Mouse (Mus musculus) kidney, embryonic 15.5 days (tissue): Measurements from ENCODE around the gene Lbp. TPM values are rescaled to one million over a fixed set of nuclear protein-coding genes. Genes with fewer than 3 reads are reported as not detected.

ENCODE experiments used
- ATAC-seq: fragments of 200-750 bp; cut with Nextera tagmentation; replicated peaks from 2 replicates; pipeline ENCODE4 v1.8.0; 2017; ENCODE audit warnings: moderate TSS enrichment; ENCODE audit not compliant: low FRiP score
- H3K27ac ChIP-seq: fragments of 300-500 bp; sonication (generic); 2 replicates; pipeline ENCODE4 v1.5.1; 2015; ENCODE audit warnings: mild to moderate bottlenecking, inconsistent platforms
- H3K27me3 ChIP-seq: fragments of 300-500 bp; sonication (generic); 2 replicates; pipeline ENCODE4 v1.6.1; 2015; ENCODE audit warnings: inconsistent platforms
- H3K36me3 ChIP-seq: fragments of 300-500 bp; sonication (generic); 2 replicates; pipeline ENCODE4 v1.6.1; 2015; ENCODE audit warnings: inconsistent platforms
- H3K4me1 ChIP-seq: fragments of 300-500 bp; sonication (generic); 2 replicates; pipeline ENCODE4 v1.6.1; 2015; ENCODE audit warnings: inconsistent platforms
- H3K4me2 ChIP-seq: fragments of 300-500 bp; sonication (generic); 2 replicates; pipeline ENCODE4 v1.6.1; 2015; ENCODE audit warnings: moderate library complexity, mild to moderate bottlenecking, inconsistent platforms
- H3K4me3 ChIP-seq: fragments of 300-500 bp; sonication (generic); replicated peaks from 2 replicates; pipeline ENCODE4 v1.5.1; 2015; ENCODE audit warnings: mild to moderate bottlenecking, inconsistent platforms
- H3K9ac ChIP-seq: fragments of 300-500 bp; sonication (generic); 2 replicates; pipeline ENCODE4 v1.6.1; 2015; ENCODE audit warnings: mild to moderate bottlenecking, inconsistent platforms
- H3K9me3 ChIP-seq: fragments of 300-500 bp; sonication (generic); replicated peaks from 2 replicates; pipeline ENCODE4 v1.6.1; 2016; ENCODE audit warnings: inconsistent platforms
- WGBS: fragments of 180-500 bp; shearing (Covaris S2); methylation state at CpG from one replicate; pipeline ENCODE4 v1.1.7; 2015; ENCODE audit warnings: mixed read lengths; 5-methylcytosine and 5-hydroxymethylcytosine counted together
- polyA plus RNA-seq: library from polyadenylated mRNA; unstranded; fragments of >200 nt; fragmentation: Nextera tagmentation; extraction: Ambion mirVana; gene quantifications from 2 replicates; pipeline ENCODE4 v1.2.1, GENCODE M21; 2015

Gene Lbp
- polyA plus RNA-seq, 1 experiment from 2014 or later, result 27.2 TPM

GRCm38 (mm10) chr2:158316371-158316770, 10.1 kb downstream of the Lbp start:
- Histone ChIP-seq H3K27me3 (no peaks in the 10 kb centered on the region), H3K36me3 (0 out of 2 replicates have a peak, but pooled peaks cover 4% of the 10 kb centered on the region), H3K4me1 (peaks cover 3% of the 10 kb centered on the region), H3K9ac (no peak overlapping the region), H3K4me2 (no peak overlapping the region), H3K27ac (no peak overlapping the region), H3K4me3 (no peak overlapping the region), H3K9me3 (no peaks in the 10 kb centered on the region)
- ATAC-seq, result 0 out of 2 replicates have a peak, but pooled peaks have one; percentile 10
- WGBS, result 66% methylated on average over 8 of the region's 8 CpGs

DNA sequence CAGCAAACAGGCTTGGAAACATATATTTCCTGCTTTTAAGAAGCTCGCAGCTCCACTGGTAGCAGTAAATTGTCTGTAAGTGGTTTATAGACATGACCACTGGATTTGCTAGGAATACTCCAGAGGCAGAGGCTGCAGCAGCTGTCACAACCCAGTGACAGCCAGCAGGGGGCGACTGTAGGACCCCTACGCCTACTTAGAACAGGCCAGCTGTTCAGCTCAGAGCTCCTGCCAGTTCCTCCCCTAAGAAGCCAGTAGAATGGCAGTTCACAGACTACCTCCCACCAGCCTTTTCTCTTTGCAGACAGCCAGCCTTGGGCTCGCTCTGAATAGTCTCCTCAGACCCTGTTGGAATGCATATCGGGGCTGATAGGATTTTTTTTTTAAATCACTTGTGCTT, 10.7 kb downstream of the Lbp start:
- Histone ChIP-seq H3K4me2 (no peak overlapping the region), H3K27ac (no peak overlapping the region), H3K36me3 (0 out of 2 replicates have a peak, but pooled peaks cover 9% of the 10 kb centered on the region), H3K4me1 (peaks cover 3% of the 10 kb centered on the region), H3K4me3 (no peak overlapping the region), H3K27me3 (no peaks in the 10 kb centered on the region), H3K9ac (no peak overlapping the region), H3K9me3 (no peaks in the 10 kb centered on the region)
- WGBS, result 14% methylated on average over 5 of the region's 5 CpGs
- ATAC-seq, result peak; percentile 64; the same call in 1 of the 2 replicates

GRCm38 (mm10) chr2:158321596-158321995, 15.3 kb downstream of the Lbp start:
- H3K27ac ChIP-seq, result no peak overlapping the region
- no peak for ATAC-seq

DNA sequence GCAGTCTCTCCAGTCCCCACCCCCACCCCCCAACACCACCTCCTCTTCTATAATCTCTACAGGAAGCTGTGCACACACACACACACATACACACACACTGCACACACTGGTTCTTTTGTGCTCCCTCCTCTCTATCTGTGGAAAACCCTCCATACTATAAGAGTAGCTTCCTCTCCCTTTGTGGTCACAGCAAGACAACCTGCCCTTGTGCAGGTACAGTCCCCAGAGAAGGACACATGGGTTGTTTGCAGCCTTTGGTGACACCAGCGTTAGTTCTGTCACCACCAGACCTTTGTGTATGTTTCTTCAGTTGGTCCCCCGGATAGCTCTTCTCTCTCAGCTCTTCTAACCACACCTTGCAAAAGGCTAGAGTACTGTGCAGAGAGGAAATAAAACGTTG, 16.6 kb downstream of the Lbp start:
- H3K4me1 ChIP-seq, result no peaks in the 10 kb centered on the region
- H3K9ac ChIP-seq, result no peak overlapping the region
- WGBS, result 75% methylated on average over 3 of the region's 3 CpGs
- H3K4me2 ChIP-seq, result no peak overlapping the region
- no peaks in the 10 kb centered on the region for H3K9me3 ChIP-seq
- 0 out of 2 replicates have a peak, but pooled peaks cover 14% of the 10 kb centered on the region for H3K36me3 ChIP-seq
- no peak for ATAC-seq
- no peak overlapping the region for H3K27ac ChIP-seq
- no peaks in the 10 kb centered on the region for H3K27me3 ChIP-seq
- no peak overlapping the region for H3K4me3 ChIP-seq

More at GRCm38 (mm10) chr2:158321596-158321995, 15.3 kb downstream of the Lbp start:
- Histone ChIP-seq H3K9ac (no peak overlapping the region), H3K4me2 (no peak overlapping the region), H3K4me1 (no peaks in the 10 kb centered on the region), H3K27me3 (no peaks in the 10 kb centered on the region), H3K36me3 (0 out of 2 replicates have a peak, but pooled peaks cover 14% of the 10 kb centered on the region), H3K9me3 (no peaks in the 10 kb centered on the region), H3K4me3 (no peak overlapping the region)
- WGBS, result 91% methylated on average over 6 of the region's 6 CpGs

DNA sequence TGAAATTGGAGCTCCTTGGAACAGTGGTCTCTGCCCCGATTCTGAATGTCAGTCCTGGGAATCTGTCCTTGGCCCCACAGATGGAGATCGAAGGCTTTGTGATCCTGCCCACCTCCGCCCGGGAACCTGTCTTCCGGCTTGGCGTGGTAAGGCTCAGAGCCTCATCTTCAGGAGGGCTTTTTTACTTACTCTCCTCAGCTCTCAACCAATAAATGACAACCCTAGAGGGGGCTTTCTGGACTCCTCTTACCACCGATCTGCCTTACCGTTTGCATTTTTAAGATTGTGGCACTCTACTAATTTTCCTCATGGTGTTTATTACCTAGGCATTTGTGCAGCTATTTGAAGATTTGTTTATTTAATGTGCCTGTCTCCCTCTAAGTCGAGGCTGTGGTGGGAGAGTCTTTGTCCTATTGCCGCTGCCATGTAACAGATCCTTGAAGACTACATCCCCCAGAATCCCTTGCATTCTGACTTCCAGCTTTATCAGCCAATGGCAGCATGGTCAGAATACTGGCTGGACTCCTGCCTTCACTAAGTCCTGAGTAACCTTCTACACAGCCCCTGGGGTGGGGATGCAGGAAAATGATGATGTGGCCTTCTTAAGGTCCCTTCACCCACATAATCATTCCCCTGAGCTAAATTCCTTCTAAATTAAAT, 18.4 kb downstream of the Lbp start:
- no peak overlapping the region for H3K4me2 ChIP-seq
- 51% methylated on average over 10 of the region's 10 CpGs for WGBS
- ATAC-seq, result 0 out of 2 replicates have a peak, but pooled peaks have one; percentile 54
- H3K27me3 ChIP-seq, result no peaks in the 10 kb centered on the region
- H3K9ac ChIP-seq, result no peak overlapping the region
- H3K4me3 ChIP-seq, result no peak overlapping the region
- H3K27ac ChIP-seq, result no peak overlapping the region
- no peaks in the 10 kb centered on the region for H3K9me3 ChIP-seq
- H3K36me3 ChIP-seq, result 0 out of 2 replicates have a peak, but pooled peaks cover 14% of the 10 kb centered on the region
- no peaks in the 10 kb centered on the region for H3K4me1 ChIP-seq

GRCm38 (mm10) chr2:158325609-158326008, 19.3 kb downstream of the Lbp start:
- H3K27me3 ChIP-seq, result no peaks in the 10 kb centered on the region
- H3K4me2 ChIP-seq, result no peak overlapping the region
- no peak for ATAC-seq
- WGBS, result 76% methylated on average over 8 of the region's 8 CpGs
- H3K36me3 ChIP-seq, result 0 out of 2 replicates have a peak, but pooled peaks cover 14% of the 10 kb centered on the region
- no peak overlapping the region for H3K4me3 ChIP-seq
- no peak overlapping the region for H3K27ac ChIP-seq
- H3K9ac ChIP-seq, result no peak overlapping the region
- H3K9me3 ChIP-seq, result no peaks in the 10 kb centered on the region
- no peaks in the 10 kb centered on the region for H3K4me1 ChIP-seq

DNA sequence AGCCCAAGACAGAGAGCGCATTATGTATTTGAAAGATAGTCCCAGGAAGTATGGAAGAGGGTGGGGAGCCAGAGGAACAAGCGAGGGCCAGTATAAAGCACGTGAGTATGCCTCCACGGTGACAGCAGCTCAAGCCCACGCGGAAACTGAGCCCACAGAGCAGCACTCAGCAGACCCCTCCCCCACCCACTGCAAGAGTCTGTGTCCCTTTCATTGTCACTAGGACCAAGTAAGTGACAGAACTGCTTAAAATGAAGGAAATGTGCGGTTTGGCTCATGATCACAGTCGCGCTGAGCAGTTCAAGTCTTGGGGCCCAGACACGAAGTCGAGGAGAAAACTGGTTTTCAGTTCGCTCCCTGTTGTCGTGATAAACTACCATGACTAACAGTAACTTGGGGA, 28.1 kb downstream of the Lbp start:
- H3K9ac ChIP-seq, result no peak overlapping the region
- H3K27me3 ChIP-seq, result peaks cover 3% of the 10 kb centered on the region; the same call in 1 of the 2 replicates
- no peak overlapping the region for H3K27ac ChIP-seq
- H3K4me2 ChIP-seq, result no peak overlapping the region
- WGBS, result 84% methylated on average over 13 of the region's 13 CpGs
- ATAC-seq, result no peak
- H3K9me3 ChIP-seq, result no peaks in the 10 kb centered on the region
- no peaks in the 10 kb centered on the region for H3K36me3 ChIP-seq
- H3K4me3 ChIP-seq, result no peak overlapping the region
- no peaks in the 10 kb centered on the region for H3K4me1 ChIP-seq

GRCm38 (mm10) chr2:158337698-158338097, 31.4 kb downstream of the Lbp start:
- H3K36me3 ChIP-seq, result no peaks in the 10 kb centered on the region
- H3K27me3 ChIP-seq, result peaks cover 3% of the 10 kb centered on the region; the same call in 1 of the 2 replicates
- H3K4me1 ChIP-seq, result no peaks in the 10 kb centered on the region
- no peak overlapping the region for H3K27ac ChIP-seq
- no peak for ATAC-seq
- H3K4me2 ChIP-seq, result no peak overlapping the region
- H3K9ac ChIP-seq, result no peak overlapping the region
- H3K4me3 ChIP-seq, result no peak overlapping the region
- H3K9me3 ChIP-seq, result no peaks in the 10 kb centered on the region
- WGBS, result 37% methylated on average over 10 of the region's 10 CpGs

GRCm38 (mm10) chr2:158339948-158340564, 33.8 kb downstream of the Lbp start:
- Histone ChIP-seq H3K4me2 (no peak overlapping the region), H3K9me3 (no peaks in the 10 kb centered on the region), H3K36me3 (no peaks in the 10 kb centered on the region), H3K4me3 (no peak overlapping the region), H3K9ac (no peak overlapping the region), H3K27ac (no peak overlapping the region), H3K4me1 (0 out of 2 replicates have a peak, but pooled peaks cover 6% of the 10 kb centered on the region), H3K27me3 (peaks cover 3% of the 10 kb centered on the region; the same call in 1 of the 2 replicates)
- ATAC-seq, result no peak
- 40% methylated on average over 11 of the region's 11 CpGs for WGBS

- no peak overlapping the region for H3K9ac ChIP-seq
- peaks cover 3% of the 10 kb centered on the region; the same call in 1 of the 2 replicates for H3K27me3 ChIP-seq
- ATAC-seq, result no peak
- no peaks in the 10 kb centered on the region for H3K36me3 ChIP-seq
- 71% methylated on average over 2 of the region's 2 CpGs for WGBS
- H3K4me3 ChIP-seq, result no peak overlapping the region
- H3K4me1 ChIP-seq, result 0 out of 2 replicates have a peak, but pooled peaks cover 6% of the 10 kb centered on the region
- no peak overlapping the region for H3K4me2 ChIP-seq
- no peaks in the 10 kb centered on the region for H3K9me3 ChIP-seq
- H3K27ac ChIP-seq, result no peak overlapping the region
These were observed 35.0 kb downstream of the Lbp start for GRCm38 (mm10) chr2:158341324-158341723.

DNA sequence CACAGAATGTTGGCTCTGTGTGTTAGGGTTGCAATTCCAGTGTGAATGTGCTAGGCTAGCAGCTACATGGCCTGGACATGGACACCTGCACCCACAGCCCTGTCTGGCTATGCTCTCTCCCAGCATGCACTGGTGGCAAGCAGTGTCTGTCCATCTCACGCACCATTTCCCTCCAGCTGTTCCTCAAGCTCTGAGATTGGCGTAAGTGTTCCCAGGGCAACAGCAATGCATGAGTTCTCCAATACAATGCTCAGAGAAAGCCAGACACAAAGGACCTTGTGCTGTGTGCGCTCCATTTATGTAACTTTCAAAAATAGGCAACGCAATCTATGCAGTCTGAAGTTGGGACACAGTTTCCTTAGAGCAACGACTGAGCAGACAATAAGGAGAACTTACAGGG, 37.2 kb downstream of the Lbp start:
- H3K4me1 ChIP-seq, result 0 out of 2 replicates have a peak, but pooled peaks cover 10% of the 10 kb centered on the region
- H3K27me3 ChIP-seq, result no peaks in the 10 kb centered on the region
- no peak overlapping the region for H3K4me2 ChIP-seq
- ATAC-seq, result peak; percentile 78
- H3K27ac ChIP-seq, result no peak overlapping the region
- H3K9ac ChIP-seq, result no peak overlapping the region
- H3K4me3 ChIP-seq, result no peak overlapping the region
- 61% methylated on average over 5 of the region's 5 CpGs for WGBS
- no peaks in the 10 kb centered on the region for H3K9me3 ChIP-seq
- no peaks in the 10 kb centered on the region for H3K36me3 ChIP-seq

DNA sequence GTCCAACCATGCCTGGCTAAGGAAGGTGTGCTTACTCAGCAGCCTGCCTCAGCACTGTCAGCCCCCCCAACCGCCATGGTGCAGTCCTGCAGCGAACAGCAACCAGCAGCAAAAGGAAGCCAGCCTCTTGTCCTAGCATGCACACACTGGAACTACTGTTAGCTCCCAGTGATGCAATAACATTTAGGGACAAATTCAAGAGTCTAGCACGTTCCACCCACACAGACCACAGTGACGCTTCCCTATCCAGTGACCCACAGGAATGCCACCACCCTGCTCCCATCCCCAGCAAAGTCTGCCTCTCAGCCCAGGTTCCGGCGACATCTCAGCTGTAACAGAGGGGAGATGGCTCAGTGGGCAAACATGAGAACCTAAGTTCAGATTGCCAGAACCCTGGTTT, 40.2 kb downstream of the Lbp start:
- H3K4me2 ChIP-seq, result no peak overlapping the region
- ATAC-seq, result no peak

More for the DNA sequence above, 40.2 kb downstream of the Lbp start:
- H3K36me3 ChIP-seq, result no peaks in the 10 kb centered on the region
- no peak overlapping the region for H3K4me3 ChIP-seq
- 0 out of 2 replicates have a peak, but pooled peaks cover 10% of the 10 kb centered on the region for H3K4me1 ChIP-seq
- no peaks in the 10 kb centered on the region for H3K27me3 ChIP-seq
- H3K9ac ChIP-seq, result no peak overlapping the region
- 64% methylated on average over 6 of the region's 6 CpGs for WGBS
- no peaks in the 10 kb centered on the region for H3K9me3 ChIP-seq
- no peak overlapping the region for H3K27ac ChIP-seq
